Mouse (Mus musculus) E14TG2a.4 (cell line): ENCODE data around the gene Wfdc2.

Experiments used
- CTCF ChIP-seq: conservative IDR thresholded peaks from 2 replicates; pipeline ENCODE4 v1.5.1; 2014; ENCODE audit warnings: low read length
- POU5F1 ChIP-seq: IDR thresholded peaks from 2 replicates; pipeline ENCODE4 v1.6.1; 2014; ENCODE audit warnings: low read length, borderline replicate concordance

- TF ChIP-seq CTCF (no peak), POU5F1 (no peak)
These were observed 17.6 kb upstream of the Wfdc2 start for GRCm38 (mm10) chr2:164544454-164545097.
